Mouse (Mus musculus) stomach, embryonic 15.5 days (tissue): ENCODE data around the gene Scaf11. TPM values are rescaled to one million over a fixed set of nuclear protein-coding genes. Genes with fewer than 3 reads are reported as not detected.

Experiments
- ATAC-seq: fragments of 200-750 bp; cut with Nextera tagmentation; 2 replicates; pipeline ENCODE4 v1.8.0; 2017; ENCODE audit warnings: low read depth, moderate number of reproducible peaks, moderate TSS enrichment; ENCODE audit not compliant: insufficient read depth, low FRiP score
- H3K27ac ChIP-seq: fragments of 300-500 bp; sonication (generic); 2 replicates; pipeline ENCODE4 v1.5.1; 2015; ENCODE audit warnings: mild to moderate bottlenecking, inconsistent platforms
- H3K27me3 ChIP-seq: fragments of 300-500 bp; sonication (generic); replicated peaks from 2 replicates; pipeline ENCODE4 v1.6.1; 2015; ENCODE audit warnings: inconsistent platforms
- H3K36me3 ChIP-seq: fragments of 300-500 bp; sonication (generic); 2 replicates; pipeline ENCODE4 v1.6.1; 2015; ENCODE audit warnings: inconsistent platforms
- H3K4me1 ChIP-seq: fragments of 300-500 bp; sonication (generic); 2 replicates; pipeline ENCODE4 v1.6.1; 2015; ENCODE audit warnings: inconsistent platforms
- H3K4me2 ChIP-seq: fragments of 300-500 bp; sonication (generic); 2 replicates; pipeline ENCODE4 v1.6.1; 2015; ENCODE audit warnings: mild to moderate bottlenecking, inconsistent platforms
- H3K4me3 ChIP-seq: fragments of 300-500 bp; sonication (generic); replicated peaks from 2 replicates; pipeline ENCODE4 v1.5.1; 2015; ENCODE audit warnings: inconsistent platforms
- H3K9ac ChIP-seq: fragments of 300-500 bp; sonication (generic); 2 replicates; pipeline ENCODE4 v1.6.1; 2015; ENCODE audit warnings: inconsistent platforms
- H3K9me3 ChIP-seq: fragments of 300-500 bp; sonication (generic); 2 replicates; pipeline ENCODE4 v1.6.1; 2016; ENCODE audit warnings: inconsistent platforms
- WGBS: fragments of 180-500 bp; shearing (Covaris S2); methylation state at CpG from one replicate; pipeline ENCODE4 v1.1.7; 2015; 5-methylcytosine and 5-hydroxymethylcytosine counted together
- microRNA-seq: library from miRNA; unstranded; fragments of <30 nt; microRNA quantifications from one replicate; pipeline ENCODE4, GENCODE M21; 2016
- polyA plus RNA-seq: library from polyadenylated mRNA; unstranded; fragments of >200 nt; fragmentation: Nextera tagmentation; extraction: Ambion mirVana; gene quantifications from 2 replicates; pipeline ENCODE4 v1.2.1, GENCODE M21; 2015

Gene Scaf11
- polyA plus RNA-seq, 1 experiment from 2014 or later = 95.0 TPM

GRCm38 (mm10) chr15:96382223-96382622, 78.4 kb downstream of the Scaf11 start:
- H3K4me1 ChIP-seq = no peaks in the 10 kb centered on the region
- H3K36me3 ChIP-seq = peaks cover 17% of the 10 kb centered on the region; the same call in 1 of the 2 replicates
- no peaks in the 10 kb centered on the region for H3K27me3 ChIP-seq
- H3K9ac ChIP-seq = no peak overlapping the region
- WGBS = 88% methylated on average over 11 of the region's 11 CpGs
- H3K27ac ChIP-seq = no peak overlapping the region
- H3K9me3 ChIP-seq = no peaks in the 10 kb centered on the region
- no peak for ATAC-seq
- no peak overlapping the region for H3K4me3 ChIP-seq
- H3K4me2 ChIP-seq = no peak overlapping the region

- no peak overlapping the region for H3K4me2 ChIP-seq
- no peaks in the 10 kb centered on the region for H3K27me3 ChIP-seq
- WGBS = 85% methylated on average over 7 of the region's 7 CpGs
- H3K36me3 ChIP-seq = peaks cover 10% of the 10 kb centered on the region; the same call in 1 of the 2 replicates
- ATAC-seq = no peak
- H3K9me3 ChIP-seq = no peaks in the 10 kb centered on the region
- no peaks in the 10 kb centered on the region for H3K4me1 ChIP-seq
- H3K27ac ChIP-seq = no peak overlapping the region
- H3K4me3 ChIP-seq = no peak overlapping the region
- no peak overlapping the region for H3K9ac ChIP-seq
Measured at GRCm38 (mm10) chr15:96377701-96378100, 82.9 kb downstream of the Scaf11 start.

GRCm38 (mm10) chr15:96377263-96377662, 83.4 kb downstream of the Scaf11 start:
- WGBS = 71% methylated on average over 5 of the region's 5 CpGs
- H3K27me3 ChIP-seq = no peaks in the 10 kb centered on the region
- no peak overlapping the region for H3K4me2 ChIP-seq
- no peak for ATAC-seq
- H3K9me3 ChIP-seq = no peaks in the 10 kb centered on the region
- H3K4me3 ChIP-seq = no peak overlapping the region
- peaks cover 10% of the 10 kb centered on the region; the same call in 1 of the 2 replicates for H3K36me3 ChIP-seq
- H3K9ac ChIP-seq = no peak overlapping the region
- H3K4me1 ChIP-seq = no peaks in the 10 kb centered on the region
- peak overlapping the region; percentile 23; the same call in 1 of the 2 replicates for H3K27ac ChIP-seq

- Histone ChIP-seq H3K4me2 (no peak overlapping the region), H3K9ac (no peak overlapping the region), H3K27ac (no peak overlapping the region), H3K36me3 (peaks cover 21% of the 10 kb centered on the region), H3K4me3 (no peak overlapping the region), H3K27me3 (no peaks in the 10 kb centered on the region), H3K9me3 (no peaks in the 10 kb centered on the region), H3K4me1 (no peaks in the 10 kb centered on the region)
- ATAC-seq = no peak
- WGBS = 95% methylated on average over 2 of the region's 2 CpGs
Measured at GRCm38 (mm10) chr15:96376214-96376613, 84.4 kb downstream of the Scaf11 start.

- no peak overlapping the region for H3K4me2 ChIP-seq
Measured at GRCm38 (mm10) chr15:96373161-96373560, 87.5 kb downstream of the Scaf11 start.

GRCm38 (mm10) chr15:96372628-96373027, 88.0 kb downstream of the Scaf11 start:
- Histone ChIP-seq H3K27me3 (no peaks in the 10 kb centered on the region), H3K9ac (no peak overlapping the region), H3K4me1 (no peaks in the 10 kb centered on the region), H3K4me2 (no peak overlapping the region), H3K36me3 (peaks cover 40% of the 10 kb centered on the region), H3K4me3 (no peak overlapping the region), H3K9me3 (no peaks in the 10 kb centered on the region), H3K27ac (no peak overlapping the region)
- no peak for ATAC-seq
- WGBS = 90% methylated on average over 6 of the region's 6 CpGs

More at GRCm38 (mm10) chr15:96373161-96373560, 87.5 kb downstream of the Scaf11 start:
- 87% methylated on average over 5 of the region's 5 CpGs for WGBS
- Histone ChIP-seq H3K27ac (no peak overlapping the region), H3K9me3 (no peaks in the 10 kb centered on the region), H3K9ac (no peak overlapping the region), H3K36me3 (peaks cover 40% of the 10 kb centered on the region), H3K4me3 (no peak overlapping the region), H3K4me1 (no peaks in the 10 kb centered on the region), H3K27me3 (no peaks in the 10 kb centered on the region)
- ATAC-seq = no peak

- peaks cover 40% of the 10 kb centered on the region for H3K36me3 ChIP-seq
- no peaks in the 10 kb centered on the region for H3K9me3 ChIP-seq
- no peak overlapping the region for H3K4me2 ChIP-seq
- no peaks in the 10 kb centered on the region for H3K4me1 ChIP-seq
- 96% methylated on average over 18 of the region's 18 CpGs for WGBS
- ATAC-seq = no peak
- H3K27ac ChIP-seq = no peak overlapping the region
- no peak overlapping the region for H3K4me3 ChIP-seq
- H3K9ac ChIP-seq = no peak overlapping the region
- no peaks in the 10 kb centered on the region for H3K27me3 ChIP-seq
Measured at GRCm38 (mm10) chr15:96371311-96371710, 89.3 kb downstream of the Scaf11 start.

- Histone ChIP-seq H3K27me3 (no peaks in the 10 kb centered on the region), H3K36me3 (peaks cover 52% of the 10 kb centered on the region), H3K4me3 (no peak overlapping the region), H3K4me1 (no peaks in the 10 kb centered on the region), H3K4me2 (no peak overlapping the region), H3K27ac (no peak overlapping the region), H3K9me3 (no peaks in the 10 kb centered on the region), H3K9ac (no peak overlapping the region)
- no peak for ATAC-seq
- WGBS = 79% methylated on average over 11 of the region's 11 CpGs
Measured at GRCm38 (mm10) chr15:96366176-96366963, 94.3 kb downstream of the Scaf11 start.

- Histone ChIP-seq H3K4me3 (no peak overlapping the region), H3K9me3 (no peaks in the 10 kb centered on the region), H3K36me3 (peaks cover 49% of the 10 kb centered on the region), H3K9ac (no peak overlapping the region), H3K27me3 (no peaks in the 10 kb centered on the region), H3K4me2 (no peak overlapping the region), H3K27ac (no peak overlapping the region), H3K4me1 (no peaks in the 10 kb centered on the region)
- ATAC-seq = no peak
- WGBS = 74% methylated on average over 3 of the region's 3 CpGs
Measured at GRCm38 (mm10) chr15:96365351-96365750, 95.3 kb downstream of the Scaf11 start.

Small RNAs within 50 kb of the gene (microRNA-seq; reads per million reads assigned to microRNA genes)
- gene Gm25397 = not detected

Other genes with a start within 250 kb of the Scaf11 start
- gene Arid2, start 173.3 kb downstream of the Scaf11 start, polyA plus RNA-seq = 18.4 and 19.4 TPM in 2 replicates
- 70.6 and 78.7 TPM in 2 replicates for gene Slc38a1, start 182.1 kb upstream of the Scaf11 start, polyA plus RNA-seq
- 104 and 107 TPM in 2 replicates for gene Slc38a2, start 238.9 kb upstream of the Scaf11 start, polyA plus RNA-seq